Mouse (Mus musculus) embryonic facial prominence, embryonic 14.5 days (tissue): ENCODE measurements around the gene Crabp2. TPM values are rescaled to one million over a fixed set of nuclear protein-coding genes. Genes with fewer than 3 reads are reported as not detected.
A peak's percentile ranks its signal among the peaks of the same experiment; 100 is the strongest.

Experiments used
- ATAC-seq: fragments of 200-750 bp; cut with Nextera tagmentation; 2 replicates; pipeline ENCODE4 v1.8.0; 2017; ENCODE audit warnings: low read depth, moderate number of reproducible peaks, moderate TSS enrichment
- DNase-seq: peaks from one replicate; pipeline ENCODE4 v3.0.0-alpha.2; 2015; ENCODE audit warnings: low spot score
- H3K27ac ChIP-seq: fragments of 300-500 bp; sonication (generic); replicated peaks from 2 replicates; pipeline ENCODE4 v1.5.1; 2014; ENCODE audit warnings: low read depth, mild to moderate bottlenecking, low read length, moderate library complexity
- H3K27me3 ChIP-seq: fragments of 300-500 bp; sonication (generic); replicated peaks from 2 replicates; pipeline ENCODE4 v1.6.1; 2014; ENCODE audit warnings: low read length; ENCODE audit not compliant: control insufficient read depth, insufficient read depth
- H3K36me3 ChIP-seq: fragments of 300-500 bp; sonication (generic); 2 replicates; pipeline ENCODE4 v1.6.1; 2014; ENCODE audit warnings: low read length, mixed read lengths; ENCODE audit not compliant: control insufficient read depth, insufficient read depth
- H3K4me1 ChIP-seq: fragments of 300-500 bp; sonication (generic); 2 replicates; pipeline ENCODE4 v1.6.1; 2014; ENCODE audit warnings: antibody characterized with exemption, low read length; ENCODE audit not compliant: control insufficient read depth, insufficient read depth
- H3K4me2 ChIP-seq: fragments of 300-500 bp; sonication (generic); 2 replicates; pipeline ENCODE4 v1.6.1; 2014; ENCODE audit warnings: low read depth, mild to moderate bottlenecking, low read length, moderate library complexity, mixed read lengths
- H3K4me3 ChIP-seq: fragments of 300-500 bp; sonication (generic); 2 replicates; pipeline ENCODE4 v1.5.1; 2014; ENCODE audit warnings: low read depth, mild to moderate bottlenecking, low read length
- H3K9ac ChIP-seq: fragments of 300-500 bp; sonication (generic); 2 replicates; pipeline ENCODE4 v1.6.1; 2014; ENCODE audit warnings: low read depth, mild to moderate bottlenecking, low read length, moderate library complexity, mixed read lengths
- H3K9me3 ChIP-seq: fragments of 300-500 bp; sonication (generic); 2 replicates; pipeline ENCODE4 v1.6.1; 2016; ENCODE audit warnings: low read length; ENCODE audit not compliant: control insufficient read depth
- WGBS: fragments of 180-500 bp; shearing (Covaris S2); extraction: QIAGEN DNeasy Blood & Tissue Kit; methylation state at CpG from one replicate; pipeline ENCODE4 v1.1.7; 2014; 5-methylcytosine and 5-hydroxymethylcytosine counted together
- polyA plus RNA-seq: library from polyadenylated mRNA; unstranded; fragments of >200 nt; fragmentation: Nextera tagmentation; extraction: Ambion mirVana; gene quantifications from 2 replicates; pipeline ENCODE4 v1.2.1, GENCODE M21; 2014

Gene Crabp2
- polyA plus RNA-seq, 1 experiment from 2014 or later = 145 TPM

GRCm38 (mm10) chr3:87981214-87981760 lies 32.8 kb downstream of the Crabp2 start:
- H3K4me2 ChIP-seq = no peak overlapping the region
- DNase-seq = no peak
- no peaks in the 10 kb centered on the region for H3K27me3 ChIP-seq
- H3K4me3 ChIP-seq = no peak overlapping the region
- WGBS = 76% methylated on average over 6 of the region's 6 CpGs
- 0 out of 2 replicates have a peak, but pooled peaks cover 3% of the 10 kb centered on the region for H3K36me3 ChIP-seq
- peaks cover 32% of the 10 kb centered on the region for H3K4me1 ChIP-seq
- no peak overlapping the region; the same call in 1 of the 2 replicates for H3K27ac ChIP-seq
- H3K9me3 ChIP-seq = no peaks in the 10 kb centered on the region
- no peak for ATAC-seq
- H3K9ac ChIP-seq = 0 out of 2 replicates have a peak overlapping the region, but pooled peaks have one; percentile 5

- 34% methylated on average over 12 of the region's 12 CpGs for WGBS
- Histone ChIP-seq H3K4me1 (peaks cover 32% of the 10 kb centered on the region), H3K9ac (peak overlapping the region; percentile 5; the same call in 1 of the 2 replicates), H3K27ac (peak overlapping the region; percentile 78), H3K4me2 (peak overlapping the region; percentile 44), H3K9me3 (no peaks in the 10 kb centered on the region), H3K4me3 (no peak overlapping the region), H3K36me3 (no peaks in the 10 kb centered on the region), H3K27me3 (no peaks in the 10 kb centered on the region)
- peak; percentile 65 for DNase-seq
- peak; percentile 16 for ATAC-seq
Measured at GRCm38 (mm10) chr3:87981894-87982835, 33.7 kb downstream of the Crabp2 start.

- WGBS = 3% methylated on average over 11 of the region's 13 CpGs
Measured at GRCm38 (mm10) chr3:87982836-87983601, 34.6 kb downstream of the Crabp2 start.

GRCm38 (mm10) chr3:87983627-87984026 lies 35.2 kb downstream of the Crabp2 start:
- Histone ChIP-seq H3K4me3 (no peak overlapping the region), H3K4me2 (peak overlapping the region; percentile 44), H3K27me3 (peaks cover 7% of the 10 kb centered on the region), H3K36me3 (no peaks in the 10 kb centered on the region), H3K9me3 (no peaks in the 10 kb centered on the region), H3K4me1 (peaks cover 42% of the 10 kb centered on the region), H3K9ac (peak overlapping the region; percentile 47), H3K27ac (peak overlapping the region; percentile 78)
- DNase-seq (no peak), ATAC-seq (no peak)
- WGBS = 40% methylated on average over 3 of the region's 6 CpGs

More at GRCm38 (mm10) chr3:87982836-87983601, 34.6 kb downstream of the Crabp2 start:
- Histone ChIP-seq H3K4me3 (no peak overlapping the region), H3K4me1 (peaks cover 39% of the 10 kb centered on the region), H3K27ac (peak overlapping the region; percentile 78), H3K9me3 (no peaks in the 10 kb centered on the region), H3K36me3 (no peaks in the 10 kb centered on the region), H3K9ac (peak overlapping the region; percentile 47), H3K4me2 (peak overlapping the region; percentile 44), H3K27me3 (0 out of 2 replicates have a peak, but pooled peaks cover under 1% of the 10 kb centered on the region)
- DNase-seq (peak; percentile 82), ATAC-seq (peak; percentile 50)

GRCm38 (mm10) chr3:87984094-87984493 lies 35.6 kb downstream of the Crabp2 start:
- no peak overlapping the region for H3K4me3 ChIP-seq
- peak overlapping the region; percentile 78 for H3K27ac ChIP-seq
- 52% methylated on average over 3 of the region's 3 CpGs for WGBS

GRCm38 (mm10) chr3:87985505-87986320 lies 37.2 kb downstream of the Crabp2 start:
- peak overlapping the region; percentile 63 for H3K27ac ChIP-seq
- ATAC-seq (no peak), DNase-seq (peak; percentile 73)
- peaks cover 25% of the 10 kb centered on the region for H3K27me3 ChIP-seq
- H3K9ac ChIP-seq = no peak overlapping the region
- no peaks in the 10 kb centered on the region for H3K9me3 ChIP-seq
- peaks cover 42% of the 10 kb centered on the region for H3K4me1 ChIP-seq
- no peak overlapping the region for H3K4me3 ChIP-seq
- H3K36me3 ChIP-seq = no peaks in the 10 kb centered on the region
- 25% methylated on average over 12 of the region's 12 CpGs for WGBS
- no peak overlapping the region for H3K4me2 ChIP-seq

More at GRCm38 (mm10) chr3:87984094-87984493, 35.6 kb downstream of the Crabp2 start:
- Histone ChIP-seq H3K36me3 (no peaks in the 10 kb centered on the region), H3K4me1 (peaks cover 42% of the 10 kb centered on the region), H3K4me2 (no peak overlapping the region), H3K9me3 (no peaks in the 10 kb centered on the region), H3K9ac (peak overlapping the region; percentile 47; the same call in 1 of the 2 replicates), H3K27me3 (peaks cover 11% of the 10 kb centered on the region)
- ATAC-seq (no peak), DNase-seq (peak; percentile 64)

GRCm38 (mm10) chr3:87986868-87987267 lies 38.4 kb downstream of the Crabp2 start:
- peaks cover 31% of the 10 kb centered on the region for H3K27me3 ChIP-seq
- H3K9me3 ChIP-seq = no peaks in the 10 kb centered on the region
- H3K4me1 ChIP-seq = peaks cover 42% of the 10 kb centered on the region
- peak overlapping the region; percentile 57; the same call in 1 of the 2 replicates for H3K9ac ChIP-seq
- DNase-seq (peak; percentile 98), ATAC-seq (peak; percentile 81)
- peak overlapping the region; percentile 69 for H3K4me2 ChIP-seq
- WGBS = under 1% methylated on average over 11 of the region's 17 CpGs
- H3K4me3 ChIP-seq = peak overlapping the region; percentile 43
- peak overlapping the region; percentile 35; the same call in 1 of the 2 replicates for H3K27ac ChIP-seq
- H3K36me3 ChIP-seq = no peaks in the 10 kb centered on the region
